Mouse (Mus musculus) thymus, adult 2 months (tissue): ENCODE results near the gene Tnfsf8. TPM values are rescaled to one million over a fixed set of nuclear protein-coding genes. Genes with fewer than 3 reads are reported as not detected.

ENCODE experiments used
- DNase-seq: peaks from one replicate; pipeline ENCODE4 v3.0.0; 2021
- H3K27ac ChIP-seq: fragments of 200-500 bp; 2 replicates; pipeline ENCODE4 v1.5.1; 2012; ENCODE audit warnings: low read length, control low read depth; ENCODE audit not compliant: control insufficient read depth, insufficient read depth
- H3K27me3 ChIP-seq: fragments of 200-500 bp; 2 replicates; pipeline ENCODE4 v1.6.1; 2012; ENCODE audit warnings: mild to moderate bottlenecking, low read length, moderate library complexity, mixed read lengths; ENCODE audit not compliant: control insufficient read depth, insufficient read depth
- H3K36me3 ChIP-seq: fragments of 200-500 bp; 2 replicates; pipeline ENCODE4 v1.6.1; 2012; ENCODE audit warnings: mild to moderate bottlenecking, low read length, moderate library complexity; ENCODE audit not compliant: control insufficient read depth, insufficient read depth
- H3K4me1 ChIP-seq: fragments of 200-500 bp; replicated peaks from 2 replicates; pipeline ENCODE4 v1.6.1; 2012; ENCODE audit warnings: low read length; ENCODE audit not compliant: control insufficient read depth, insufficient read depth
- H3K4me3 ChIP-seq: fragments of 200-500 bp; 2 replicates; pipeline ENCODE4 v1.5.1; 2012; ENCODE audit warnings: mild to moderate bottlenecking, low read length, control low read depth, moderate library complexity; ENCODE audit not compliant: control insufficient read depth, insufficient read depth
- CTCF ChIP-seq: fragments of 200-500 bp; IDR thresholded peaks from 2 replicates; pipeline ENCODE4 v1.5.1; 2012; ENCODE audit warnings: mild to moderate bottlenecking, control low read depth, low read length, moderate library complexity, borderline replicate concordance; ENCODE audit not compliant: control insufficient read depth, poor library complexity, insufficient read depth; ENCODE audit errors: extremely low read depth
- POLR2A ChIP-seq: fragments of 200-500 bp; IDR thresholded peaks from 2 replicates; pipeline ENCODE4 v1.6.1; 2012; ENCODE audit warnings: mild to moderate bottlenecking, low read length, control low read depth, moderate library complexity; ENCODE audit not compliant: control insufficient read depth, poor library complexity, insufficient read depth; ENCODE audit errors: extremely low read depth
- WGBS: fragments of 180-500 bp; shearing (Covaris S2); methylation state at CpG from one replicate; pipeline ENCODE4 v1.1.7; 2018; 5-methylcytosine and 5-hydroxymethylcytosine counted together
- polyA plus RNA-seq: library from polyadenylated mRNA; depleted of rRNA; stranded (reverse); fragments of >200 nt; gene quantifications from 2 replicates; pipeline ENCODE4 v1.2.3, GENCODE M21; 2012

Gene Tnfsf8
- polyA plus RNA-seq, 1 experiment, result 1.3 TPM

GRCm38 (mm10) chr4:63875480-63875879 lies 14.3 kb upstream of the Tnfsf8 start:
- Histone ChIP-seq H3K27ac (no peak overlapping the region), H3K36me3 (no peaks in the 10 kb centered on the region), H3K4me3 (no peak overlapping the region), H3K27me3 (no peaks in the 10 kb centered on the region), H3K4me1 (no peaks in the 10 kb centered on the region)
- 85% methylated on average over 3 of the region's 3 CpGs for WGBS
- TF ChIP-seq CTCF (no peak), POLR2A (no peak)
- no peak for DNase-seq

GRCm38 (mm10) chr4:63870678-63871077 lies 9.5 kb upstream of the Tnfsf8 start:
- Histone ChIP-seq H3K27ac (no peak overlapping the region), H3K4me3 (no peak overlapping the region), H3K36me3 (no peaks in the 10 kb centered on the region), H3K27me3 (no peaks in the 10 kb centered on the region), H3K4me1 (peaks cover 2% of the 10 kb centered on the region; the same call in 1 of the 2 replicates)
- TF ChIP-seq CTCF, result no peak
- no peak for TF ChIP-seq POLR2A
- 96% methylated on average over 1 of the region's 1 CpGs for WGBS
- no peak for DNase-seq

DNA sequence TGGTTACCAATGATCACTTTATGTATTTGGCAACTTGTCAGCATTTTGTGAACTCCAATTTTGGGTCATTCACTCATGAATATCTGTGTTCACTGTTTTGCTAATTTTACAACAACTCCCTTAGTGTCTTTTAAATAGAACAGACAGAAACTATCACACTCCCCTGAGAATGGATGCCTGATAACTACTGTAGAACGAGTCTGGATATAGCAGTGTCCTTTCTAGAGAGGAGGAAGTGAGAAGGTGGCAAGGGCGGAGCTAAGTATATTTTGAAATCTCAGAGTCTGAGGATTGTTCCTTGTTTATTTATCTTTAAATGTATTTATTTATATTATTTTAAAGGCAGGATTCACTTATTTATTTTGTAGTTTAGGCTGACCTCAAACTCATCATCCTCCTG lies 7.6 kb upstream of the Tnfsf8 start:
- WGBS, result 45% methylated on average over 2 of the region's 2 CpGs
- H3K4me3 ChIP-seq, result no peak overlapping the region
- no peaks in the 10 kb centered on the region for H3K36me3 ChIP-seq
- TF ChIP-seq POLR2A (no peak), CTCF (no peak)
- peaks cover 2% of the 10 kb centered on the region; the same call in 1 of the 2 replicates for H3K4me1 ChIP-seq
- DNase-seq, result no peak
- no peak overlapping the region for H3K27ac ChIP-seq
- no peaks in the 10 kb centered on the region for H3K27me3 ChIP-seq

GRCm38 (mm10) chr4:63862953-63863352 lies 1.8 kb upstream of the Tnfsf8 start:
- Histone ChIP-seq H3K4me1 (peaks cover 29% of the 10 kb centered on the region), H3K27me3 (no peaks in the 10 kb centered on the region), H3K36me3 (no peaks in the 10 kb centered on the region), H3K4me3 (no peak overlapping the region), H3K27ac (no peak overlapping the region)
- WGBS, result 32% methylated on average over 3 of the region's 3 CpGs
- no peak for TF ChIP-seq POLR2A
- TF ChIP-seq CTCF, result no peak
- DNase-seq, result no peak

GRCm38 (mm10) chr4:63862092-63862697 lies 1.0 kb upstream of the Tnfsf8 start:
- WGBS, result 62% methylated on average over 4 of the region's 4 CpGs
- H3K36me3 ChIP-seq, result no peaks in the 10 kb centered on the region
- H3K4me3 ChIP-seq, result no peak overlapping the region
- TF ChIP-seq POLR2A, result no peak
- no peak for TF ChIP-seq CTCF
- no peaks in the 10 kb centered on the region for H3K27me3 ChIP-seq
- peaks cover 29% of the 10 kb centered on the region for H3K4me1 ChIP-seq
- no peak overlapping the region for H3K27ac ChIP-seq
- DNase-seq, result no peak

DNA sequence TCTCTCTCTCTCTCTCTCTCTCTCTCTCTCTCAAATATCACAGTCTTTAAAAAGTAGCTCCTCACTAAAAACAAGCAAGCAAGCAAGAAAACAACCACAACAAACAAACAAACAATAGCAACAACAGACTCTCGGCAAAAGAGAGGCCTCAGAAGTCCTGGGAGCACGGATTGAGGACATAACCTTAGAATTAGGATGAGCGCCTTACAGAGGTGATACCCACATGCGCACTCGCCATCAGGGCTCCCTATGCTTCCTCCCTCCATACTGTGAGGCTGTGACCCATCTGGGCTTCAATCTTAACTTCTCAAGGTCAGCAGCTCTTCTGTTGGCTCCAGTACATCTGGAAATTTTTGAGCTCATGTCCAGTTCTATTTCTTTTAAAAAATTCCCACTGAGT lies 911 bp downstream of the Tnfsf8 start:
- Histone ChIP-seq H3K27ac (peak overlapping the region; percentile 51; the same call in 1 of the 2 replicates), H3K36me3 (no peaks in the 10 kb centered on the region), H3K4me3 (peak overlapping the region; percentile 3; the same call in 1 of the 2 replicates), H3K27me3 (no peaks in the 10 kb centered on the region), H3K4me1 (peaks cover 29% of the 10 kb centered on the region)
- DNase-seq, result no peak
- WGBS, result 55% methylated on average over 5 of the region's 5 CpGs
- TF ChIP-seq CTCF, result no peak
- TF ChIP-seq POLR2A, result no peak
